Mouse (Mus musculus): Measurements from ENCODE around the gene Zfp692. TPM values are rescaled to one million over a fixed set of nuclear protein-coding genes. Genes with fewer than 3 reads are reported as not detected.

Gene Zfp692
- polyA plus RNA-seq, 2 experiments: 18.3 to 66.0 TPM

- DNase-seq (ENCODE audit: low spot score): no peak
- no peak for TF ChIP-seq POLR2A (IDR thresholded peaks at IDR 0.05; ENCODE audit: borderline replicate concordance, extremely low read depth, insufficient read depth, insufficient read length)
- Histone ChIP-seq H3K27ac (replicated peaks; ENCODE audit: low read depth, low read length) (no peak overlapping the region; the same call in 1 of the 2 replicates), H3K9me3 (ENCODE audit: control insufficient read depth, low read length) (no peaks in the 10 kb centered on the region), H3K4me3 (replicated peaks; ENCODE audit: low read length) (no peak overlapping the region), H3K9ac (ENCODE audit: low read depth, low read length, severe bottlenecking) (no peak overlapping the region), H3K27me3 (ENCODE audit: control insufficient read depth, insufficient read depth, low read length) (no peaks in the 10 kb centered on the region), H3K4me2 (replicated peaks; ENCODE audit: low read depth, low read length, severe bottlenecking) (no peak overlapping the region), H3K36me3 (ENCODE audit: control insufficient read depth, insufficient read depth, low read length) (peaks cover 34% of the 10 kb centered on the region), H3K4me1 (ENCODE audit: control insufficient read depth, insufficient read depth, low read length) (peaks cover 2% of the 10 kb centered on the region; the same call in 1 of the 2 replicates)
- ATAC-seq (ENCODE audit: low FRiP score, low read depth): no peak
- WGBS: 69% methylated on average over 27 of the region's 28 CpGs
These were observed 10.0 kb downstream of the Zfp692 start for GRCm38 (mm10) chr11:58316768-58317390.

- DNase-seq (ENCODE audit: low spot score) (peak; percentile 96), ATAC-seq (ENCODE audit: low FRiP score, low read depth) (peak; percentile 97)
- Histone ChIP-seq H3K27ac (replicated peaks; ENCODE audit: low read depth, low read length) (peak overlapping the region; percentile 93), H3K4me1 (ENCODE audit: control insufficient read depth, insufficient read depth, low read length) (peaks cover 12% of the 10 kb centered on the region), H3K4me3 (replicated peaks; ENCODE audit: low read length) (peak overlapping the region; percentile 76), H3K9ac (ENCODE audit: low read depth, low read length, severe bottlenecking) (peak overlapping the region; percentile 78), H3K9me3 (ENCODE audit: control insufficient read depth, low read length) (no peaks in the 10 kb centered on the region), H3K36me3 (ENCODE audit: control insufficient read depth, insufficient read depth, low read length) (peaks cover 17% of the 10 kb centered on the region), H3K4me2 (replicated peaks; ENCODE audit: low read depth, low read length, severe bottlenecking) (peak overlapping the region; percentile 89), H3K27me3 (ENCODE audit: control insufficient read depth, insufficient read depth, low read length) (no peaks in the 10 kb centered on the region)
- peak; percentile 84; the same call in 1 of the 2 replicates for TF ChIP-seq POLR2A (IDR thresholded peaks at IDR 0.05; ENCODE audit: borderline replicate concordance, extremely low read depth, insufficient read depth, insufficient read length)
- under 1% methylated on average over 42 of the region's 63 CpGs for WGBS
These were observed 16.1 kb downstream of the Zfp692 start for GRCm38 (mm10) chr11:58322824-58323569.

- Histone ChIP-seq H3K9ac (ENCODE audit: low read depth, low read length, severe bottlenecking) (peak overlapping the region; percentile 78), H3K9me3 (ENCODE audit: control insufficient read depth, low read length) (no peaks in the 10 kb centered on the region), H3K4me3 (replicated peaks; ENCODE audit: low read length) (peak overlapping the region; percentile 76), H3K27ac (replicated peaks; ENCODE audit: low read depth, low read length) (peak overlapping the region; percentile 93), H3K27me3 (ENCODE audit: control insufficient read depth, insufficient read depth, low read length) (no peaks in the 10 kb centered on the region), H3K4me1 (ENCODE audit: control insufficient read depth, insufficient read depth, low read length) (peaks cover 12% of the 10 kb centered on the region), H3K36me3 (ENCODE audit: control insufficient read depth, insufficient read depth, low read length) (peaks cover 14% of the 10 kb centered on the region), H3K4me2 (replicated peaks; ENCODE audit: low read depth, low read length, severe bottlenecking) (peak overlapping the region; percentile 89)
- DNase-seq (ENCODE audit: low spot score) (no peak), ATAC-seq (ENCODE audit: low FRiP score, low read depth) (no peak)
- 9% methylated on average over 24 of the region's 24 CpGs for WGBS
- TF ChIP-seq POLR2A (IDR thresholded peaks at IDR 0.05; ENCODE audit: borderline replicate concordance, extremely low read depth, insufficient read depth, insufficient read length): no peak
These were observed 16.9 kb downstream of the Zfp692 start for GRCm38 (mm10) chr11:58323570-58324340.

GRCm38 (mm10) chr11:58324614-58325229 lies 17.9 kb downstream of the Zfp692 start:
- WGBS: 81% methylated on average over 3 of the region's 3 CpGs
- DNase-seq (ENCODE audit: low spot score): no peak
- no peak for TF ChIP-seq POLR2A (IDR thresholded peaks at IDR 0.05; ENCODE audit: borderline replicate concordance, extremely low read depth, insufficient read depth, insufficient read length)

GRCm38 (mm10) chr11:58326781-58327180 lies 19.9 kb downstream of the Zfp692 start:
- WGBS: 100% methylated on average over 3 of the region's 3 CpGs
- no peak overlapping the region for H3K9ac ChIP-seq (ENCODE audit: low read depth, low read length, severe bottlenecking)
- H3K27ac ChIP-seq (replicated peaks; ENCODE audit: low read depth, low read length): no peak overlapping the region
- no peak for ATAC-seq (ENCODE audit: low FRiP score, low read depth)
- H3K9me3 ChIP-seq (ENCODE audit: control insufficient read depth, low read length): no peaks in the 10 kb centered on the region
- peaks cover 23% of the 10 kb centered on the region for H3K4me1 ChIP-seq (ENCODE audit: control insufficient read depth, insufficient read depth, low read length)
- H3K4me2 ChIP-seq (replicated peaks; ENCODE audit: low read depth, low read length, severe bottlenecking): no peak overlapping the region
- no peak for TF ChIP-seq POLR2A (IDR thresholded peaks at IDR 0.05; ENCODE audit: borderline replicate concordance, extremely low read depth, insufficient read depth, insufficient read length)
- H3K27me3 ChIP-seq (ENCODE audit: control insufficient read depth, insufficient read depth, low read length): no peaks in the 10 kb centered on the region
- no peak overlapping the region for H3K4me3 ChIP-seq (replicated peaks; ENCODE audit: low read length)
- DNase-seq (ENCODE audit: low spot score): no peak
- peaks cover 8% of the 10 kb centered on the region; the same call in 1 of the 2 replicates for H3K36me3 ChIP-seq (ENCODE audit: control insufficient read depth, insufficient read depth, low read length)

More at GRCm38 (mm10) chr11:58324614-58325229, 17.9 kb downstream of the Zfp692 start:
- Histone ChIP-seq H3K9me3 (ENCODE audit: control insufficient read depth, low read length) (no peaks in the 10 kb centered on the region), H3K9ac (ENCODE audit: low read depth, low read length, severe bottlenecking) (no peak overlapping the region), H3K27ac (replicated peaks; ENCODE audit: low read depth, low read length) (no peak overlapping the region), H3K27me3 (ENCODE audit: control insufficient read depth, insufficient read depth, low read length) (no peaks in the 10 kb centered on the region), H3K4me3 (replicated peaks; ENCODE audit: low read length) (no peak overlapping the region), H3K4me1 (ENCODE audit: control insufficient read depth, insufficient read depth, low read length) (peaks cover 18% of the 10 kb centered on the region), H3K36me3 (ENCODE audit: control insufficient read depth, insufficient read depth, low read length) (peaks cover 8% of the 10 kb centered on the region; the same call in 1 of the 2 replicates), H3K4me2 (replicated peaks; ENCODE audit: low read depth, low read length, severe bottlenecking) (no peak overlapping the region)
- ATAC-seq (ENCODE audit: low FRiP score, low read depth): no peak

Measured in limb, embryonic 14.5 days (tissue).